Mouse (Mus musculus): ENCODE measurements around the gene Man1a. TPM values are rescaled to one million over a fixed set of nuclear protein-coding genes. Genes with fewer than 3 reads are reported as not detected.
A peak's percentile ranks its signal among the peaks of the same experiment; 100 is the strongest.

Gene Man1a
- polyA plus RNA-seq, 1 experiment from 2014 or later = 5.8 TPM

DNA sequence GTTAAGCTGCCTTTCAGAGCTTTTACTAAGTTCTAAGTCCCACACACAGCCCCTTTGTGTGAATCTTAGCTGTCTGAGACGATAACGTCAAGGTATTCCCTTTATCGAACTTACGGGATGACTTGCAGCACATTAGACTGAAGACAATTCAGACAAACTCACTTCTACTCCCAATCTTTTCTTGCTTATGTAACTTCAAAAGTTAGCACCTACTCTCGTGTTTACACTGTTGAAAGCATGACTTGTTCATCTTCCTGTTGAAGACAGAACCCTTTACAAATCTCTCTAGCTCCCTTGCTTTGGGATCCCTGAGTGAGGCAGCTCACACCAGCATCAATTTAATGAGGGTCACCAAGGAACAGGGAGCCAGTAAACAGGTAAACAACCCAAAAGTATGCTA lies 5.9 kb downstream of the Man1a start:
- WGBS = 85% methylated on average over 5 of the region's 5 CpGs
- no peaks in the 10 kb centered on the region for H3K9me3 ChIP-seq (ENCODE audit: control insufficient read depth, low read length)
- peak overlapping the region; percentile 99 for H3K4me2 ChIP-seq (ENCODE audit: low read length)

DNA sequence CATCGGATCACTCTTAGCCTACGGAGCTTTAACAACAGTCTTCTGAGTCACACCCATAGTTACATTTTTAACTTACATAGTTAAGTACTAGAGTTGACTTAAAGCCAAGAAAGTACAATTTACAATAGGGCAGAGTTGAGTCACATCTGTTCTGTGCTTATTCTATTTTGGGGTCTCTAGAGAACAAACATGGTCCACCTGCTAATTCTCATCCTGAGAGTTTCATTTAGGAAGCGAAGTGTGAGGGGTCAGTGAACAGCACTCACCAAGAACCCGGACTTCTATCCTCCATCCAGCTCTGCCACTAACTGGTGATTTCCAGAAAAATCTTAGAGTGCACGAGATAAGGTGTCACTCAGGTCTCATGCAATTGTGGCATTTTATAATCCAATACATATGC lies 7.0 kb downstream of the Man1a start:
- no peaks in the 10 kb centered on the region for H3K9me3 ChIP-seq (ENCODE audit: control insufficient read depth, low read length)
- H3K4me2 ChIP-seq (ENCODE audit: low read length) = no peak overlapping the region
- H3K27ac ChIP-seq (replicated peaks; ENCODE audit: low read depth, low read length) = no peak overlapping the region
- H3K27me3 ChIP-seq (ENCODE audit: control insufficient read depth, insufficient read depth, low read length) = 0 out of 2 replicates have a peak, but pooled peaks cover 5% of the 10 kb centered on the region
- ATAC-seq (ENCODE audit: low FRiP score, low TSS enrichment) (no peak), DNase-seq (no peak)
- 0 out of 2 replicates have a peak, but pooled peaks cover 3% of the 10 kb centered on the region for H3K4me1 ChIP-seq (ENCODE audit: control insufficient read depth, insufficient read depth, low read length)
- no peak overlapping the region for H3K4me3 ChIP-seq (replicated peaks; ENCODE audit: low read depth, low read length)
- H3K36me3 ChIP-seq (ENCODE audit: control insufficient read depth, insufficient read depth, low read length) = no peaks in the 10 kb centered on the region
- H3K9ac ChIP-seq (replicated peaks; ENCODE audit: low read length) = no peak overlapping the region
- WGBS = 96% methylated on average over 5 of the region's 5 CpGs

More for the DNA sequence above, 5.9 kb downstream of the Man1a start:
- Histone ChIP-seq H3K36me3 (ENCODE audit: control insufficient read depth, insufficient read depth, low read length) (no peaks in the 10 kb centered on the region), H3K4me1 (ENCODE audit: control insufficient read depth, insufficient read depth, low read length) (0 out of 2 replicates have a peak, but pooled peaks cover 3% of the 10 kb centered on the region), H3K4me3 (replicated peaks; ENCODE audit: low read depth, low read length) (no peak overlapping the region), H3K9ac (replicated peaks; ENCODE audit: low read length) (no peak overlapping the region), H3K27ac (replicated peaks; ENCODE audit: low read depth, low read length) (no peak overlapping the region), H3K27me3 (ENCODE audit: control insufficient read depth, insufficient read depth, low read length) (0 out of 2 replicates have a peak, but pooled peaks cover 5% of the 10 kb centered on the region)
- ATAC-seq (ENCODE audit: low FRiP score, low TSS enrichment) (no peak), DNase-seq (no peak)

DNA sequence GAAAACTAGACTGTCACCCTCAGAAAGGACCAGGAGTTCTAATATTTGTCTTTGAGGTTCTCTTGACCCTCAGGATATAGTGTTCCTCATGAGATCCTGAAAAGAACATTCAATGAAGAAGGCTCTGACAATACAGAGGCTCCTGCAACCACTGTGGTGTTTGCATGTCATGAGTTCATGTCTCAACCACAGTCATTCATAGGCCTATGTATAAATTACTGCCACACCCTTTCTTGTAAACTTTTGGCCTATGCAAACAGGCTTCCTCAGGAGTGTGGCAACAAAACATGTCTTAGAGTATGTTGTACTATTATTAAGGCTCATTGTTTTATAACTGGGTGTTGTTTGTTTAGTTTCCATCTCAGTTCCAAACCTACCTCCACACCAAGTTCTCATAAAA lies 9.7 kb downstream of the Man1a start:
- Histone ChIP-seq H3K36me3 (ENCODE audit: control insufficient read depth, insufficient read depth, low read length) (no peaks in the 10 kb centered on the region), H3K4me1 (ENCODE audit: control insufficient read depth, insufficient read depth, low read length) (no peaks in the 10 kb centered on the region), H3K9ac (replicated peaks; ENCODE audit: low read length) (no peak overlapping the region), H3K4me2 (ENCODE audit: low read length) (no peak overlapping the region), H3K27ac (replicated peaks; ENCODE audit: low read depth, low read length) (no peak overlapping the region), H3K4me3 (replicated peaks; ENCODE audit: low read depth, low read length) (no peak overlapping the region), H3K27me3 (ENCODE audit: control insufficient read depth, insufficient read depth, low read length) (no peaks in the 10 kb centered on the region), H3K9me3 (ENCODE audit: control insufficient read depth, low read length) (no peaks in the 10 kb centered on the region)
- DNase-seq = no peak
- ATAC-seq (ENCODE audit: low FRiP score, low TSS enrichment) = no peak

DNA sequence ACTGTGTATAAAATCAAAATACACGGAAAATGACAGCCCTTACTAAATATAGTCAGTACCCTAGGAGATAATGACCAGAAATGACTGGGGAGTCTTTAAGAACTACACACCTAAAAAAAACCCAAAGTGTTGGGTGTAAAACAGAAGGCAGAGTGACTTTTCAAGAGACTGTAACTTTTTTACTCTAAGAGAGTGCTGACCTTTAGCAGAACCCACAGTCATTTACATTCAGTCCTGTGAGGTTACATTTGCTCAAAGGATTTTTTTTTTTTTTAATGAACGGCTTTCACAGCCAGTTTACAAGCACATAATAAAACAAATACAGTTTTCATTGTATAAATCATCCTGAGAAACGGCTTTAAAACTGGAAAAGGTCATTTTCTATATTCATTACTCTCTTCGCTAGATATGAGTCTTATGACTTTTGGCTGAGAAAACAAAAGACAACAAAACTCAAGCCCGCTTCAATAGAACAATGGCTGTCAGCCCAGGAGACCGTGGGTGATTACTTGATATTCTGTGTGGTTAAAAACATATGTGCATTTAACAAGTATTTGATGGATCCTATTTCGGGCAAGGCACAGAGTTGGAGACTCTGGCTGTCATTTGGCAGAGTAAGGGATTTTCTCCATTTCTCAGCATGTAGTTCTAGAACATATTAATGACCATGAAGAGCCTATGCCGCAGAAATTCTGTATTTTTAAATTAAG lies 12.7 kb downstream of the Man1a start:
- H3K4me3 ChIP-seq (replicated peaks; ENCODE audit: low read depth, low read length) = no peak overlapping the region
- no peak overlapping the region for H3K4me2 ChIP-seq (ENCODE audit: low read length)
- DNase-seq (no peak), ATAC-seq (ENCODE audit: low FRiP score, low TSS enrichment) (no peak)
- no peak overlapping the region for H3K9ac ChIP-seq (replicated peaks; ENCODE audit: low read length)
- 67% methylated on average over 8 of the region's 8 CpGs for WGBS
- no peak overlapping the region for H3K27ac ChIP-seq (replicated peaks; ENCODE audit: low read depth, low read length)
- H3K4me1 ChIP-seq (ENCODE audit: control insufficient read depth, insufficient read depth, low read length) = no peaks in the 10 kb centered on the region
- no peaks in the 10 kb centered on the region for H3K9me3 ChIP-seq (ENCODE audit: control insufficient read depth, low read length)
- H3K36me3 ChIP-seq (ENCODE audit: control insufficient read depth, insufficient read depth, low read length) = no peaks in the 10 kb centered on the region
- H3K27me3 ChIP-seq (ENCODE audit: control insufficient read depth, insufficient read depth, low read length) = no peaks in the 10 kb centered on the region

DNA sequence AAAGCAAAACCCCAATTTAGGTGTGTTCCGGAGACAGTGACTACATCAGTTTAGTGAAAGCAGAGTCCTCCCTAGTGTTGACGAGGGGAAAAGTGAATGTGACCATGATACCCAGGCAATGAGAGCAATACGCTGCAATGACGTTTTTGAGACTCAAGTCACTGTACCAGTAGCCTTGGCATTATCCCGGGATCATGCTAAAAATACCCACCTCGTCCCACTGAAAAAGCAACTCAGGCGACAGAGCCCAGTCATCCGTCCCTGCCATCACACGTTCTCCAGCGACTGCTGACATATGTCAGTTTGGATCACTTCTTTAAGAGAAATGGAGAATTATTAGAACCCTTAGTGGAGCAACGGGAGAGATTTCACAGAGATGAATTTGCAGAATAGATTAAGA lies 13.6 kb downstream of the Man1a start:
- Histone ChIP-seq H3K4me1 (ENCODE audit: control insufficient read depth, insufficient read depth, low read length) (no peaks in the 10 kb centered on the region), H3K9ac (replicated peaks; ENCODE audit: low read length) (no peak overlapping the region), H3K36me3 (ENCODE audit: control insufficient read depth, insufficient read depth, low read length) (no peaks in the 10 kb centered on the region), H3K4me2 (ENCODE audit: low read length) (no peak overlapping the region), H3K4me3 (replicated peaks; ENCODE audit: low read depth, low read length) (no peak overlapping the region), H3K27me3 (ENCODE audit: control insufficient read depth, insufficient read depth, low read length) (no peaks in the 10 kb centered on the region), H3K9me3 (ENCODE audit: control insufficient read depth, low read length) (no peaks in the 10 kb centered on the region), H3K27ac (replicated peaks; ENCODE audit: low read depth, low read length) (no peak overlapping the region)
- 87% methylated on average over 11 of the region's 11 CpGs for WGBS
- DNase-seq (no peak), ATAC-seq (ENCODE audit: low FRiP score, low TSS enrichment) (no peak)

DNA sequence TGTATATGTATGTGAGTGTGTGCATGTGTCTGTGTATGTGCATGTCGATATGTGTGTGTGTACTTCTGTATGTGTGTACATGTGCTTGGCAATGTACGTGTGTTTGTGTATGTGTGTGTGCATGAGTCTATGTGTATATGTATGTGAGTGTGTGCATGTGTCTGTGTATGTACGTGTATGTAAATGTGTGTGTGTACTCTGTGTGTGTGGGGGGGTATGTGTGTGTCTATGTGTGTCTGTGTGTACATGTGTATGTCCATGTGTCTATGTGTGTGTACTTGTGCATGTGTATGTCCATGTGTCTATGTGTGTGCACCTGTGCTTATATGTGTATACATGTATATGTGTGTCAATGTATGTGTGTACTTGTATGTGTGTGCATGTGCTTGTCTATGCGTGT lies 15.2 kb downstream of the Man1a start:
- DNase-seq (no peak), ATAC-seq (ENCODE audit: low FRiP score, low TSS enrichment) (0 out of 2 replicates have a peak, but pooled peaks have one; percentile 47)
- Histone ChIP-seq H3K27me3 (ENCODE audit: control insufficient read depth, insufficient read depth, low read length) (no peaks in the 10 kb centered on the region), H3K9ac (replicated peaks; ENCODE audit: low read length) (no peak overlapping the region), H3K4me2 (ENCODE audit: low read length) (no peak overlapping the region), H3K9me3 (ENCODE audit: control insufficient read depth, low read length) (no peaks in the 10 kb centered on the region), H3K4me1 (ENCODE audit: control insufficient read depth, insufficient read depth, low read length) (no peaks in the 10 kb centered on the region), H3K27ac (replicated peaks; ENCODE audit: low read depth, low read length) (no peak overlapping the region), H3K36me3 (ENCODE audit: control insufficient read depth, insufficient read depth, low read length) (no peaks in the 10 kb centered on the region), H3K4me3 (replicated peaks; ENCODE audit: low read depth, low read length) (no peak overlapping the region)
- WGBS = 96% methylated on average over 4 of the region's 4 CpGs

DNA sequence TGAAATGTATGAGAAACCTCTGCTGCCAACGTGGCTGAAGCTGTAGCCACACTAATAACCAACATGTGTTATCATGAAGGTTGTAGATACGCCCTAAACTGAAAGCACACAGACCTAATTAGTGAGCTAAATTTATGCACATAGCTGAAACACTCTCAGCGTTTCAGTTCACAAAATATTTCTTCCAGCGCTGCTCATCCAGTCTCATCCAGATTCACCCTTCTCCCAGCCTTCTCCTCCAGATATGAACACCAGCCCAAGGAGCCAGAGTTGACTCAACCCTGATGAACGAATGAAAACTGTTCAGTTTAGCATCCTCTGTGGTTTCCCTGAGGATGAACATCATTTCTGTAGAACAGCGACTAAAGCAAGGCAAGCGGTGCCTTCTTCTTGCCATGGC lies 15.8 kb downstream of the Man1a start:
- Histone ChIP-seq H3K4me3 (replicated peaks; ENCODE audit: low read depth, low read length) (no peak overlapping the region), H3K9ac (replicated peaks; ENCODE audit: low read length) (no peak overlapping the region), H3K4me2 (ENCODE audit: low read length) (no peak overlapping the region), H3K9me3 (ENCODE audit: control insufficient read depth, low read length) (no peaks in the 10 kb centered on the region), H3K36me3 (ENCODE audit: control insufficient read depth, insufficient read depth, low read length) (no peaks in the 10 kb centered on the region), H3K4me1 (ENCODE audit: control insufficient read depth, insufficient read depth, low read length) (no peaks in the 10 kb centered on the region), H3K27ac (replicated peaks; ENCODE audit: low read depth, low read length) (no peak overlapping the region), H3K27me3 (ENCODE audit: control insufficient read depth, insufficient read depth, low read length) (no peaks in the 10 kb centered on the region)
- DNase-seq = no peak
- WGBS = 78% methylated on average over 7 of the region's 7 CpGs
- no peak for ATAC-seq (ENCODE audit: low FRiP score, low TSS enrichment)

DNA sequence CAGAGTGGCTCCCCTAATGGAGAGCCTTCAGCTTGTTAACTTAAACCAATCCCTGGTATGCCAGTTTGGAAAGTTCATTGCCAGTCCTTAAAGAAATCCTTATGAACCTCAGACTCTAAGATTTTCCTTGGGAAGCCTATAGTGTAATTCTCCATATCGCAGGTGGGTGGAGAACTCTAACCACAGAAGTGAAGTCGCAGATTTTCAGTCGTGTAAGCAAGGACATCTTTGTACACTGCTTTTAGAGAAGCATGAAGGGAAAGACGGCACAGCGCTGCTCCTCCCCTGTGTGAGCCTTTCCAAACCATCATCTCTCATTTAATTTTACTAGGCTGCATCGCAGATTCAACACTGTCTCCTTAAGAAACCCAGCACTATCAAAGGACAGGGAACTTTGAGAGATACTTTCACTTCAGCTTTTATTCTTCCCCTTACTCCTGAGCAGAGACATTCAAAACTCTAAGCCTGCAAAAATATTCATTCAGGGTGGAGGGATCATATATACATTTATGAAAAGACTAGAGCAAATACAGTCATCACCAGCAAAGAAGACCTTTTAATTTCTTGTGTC lies 16.6 kb downstream of the Man1a start:
- ATAC-seq (ENCODE audit: low FRiP score, low TSS enrichment) (no peak), DNase-seq (peak; percentile 64)
- no peak overlapping the region for H3K4me2 ChIP-seq (ENCODE audit: low read length)
- no peaks in the 10 kb centered on the region for H3K4me1 ChIP-seq (ENCODE audit: control insufficient read depth, insufficient read depth, low read length)
- no peak overlapping the region for H3K27ac ChIP-seq (replicated peaks; ENCODE audit: low read depth, low read length)
- WGBS = 52% methylated on average over 6 of the region's 6 CpGs
- no peak overlapping the region for H3K9ac ChIP-seq (replicated peaks; ENCODE audit: low read length)
- no peaks in the 10 kb centered on the region for H3K9me3 ChIP-seq (ENCODE audit: control insufficient read depth, low read length)
- H3K4me3 ChIP-seq (replicated peaks; ENCODE audit: low read depth, low read length) = no peak overlapping the region
- H3K36me3 ChIP-seq (ENCODE audit: control insufficient read depth, insufficient read depth, low read length) = no peaks in the 10 kb centered on the region
- H3K27me3 ChIP-seq (ENCODE audit: control insufficient read depth, insufficient read depth, low read length) = no peaks in the 10 kb centered on the region

DNA sequence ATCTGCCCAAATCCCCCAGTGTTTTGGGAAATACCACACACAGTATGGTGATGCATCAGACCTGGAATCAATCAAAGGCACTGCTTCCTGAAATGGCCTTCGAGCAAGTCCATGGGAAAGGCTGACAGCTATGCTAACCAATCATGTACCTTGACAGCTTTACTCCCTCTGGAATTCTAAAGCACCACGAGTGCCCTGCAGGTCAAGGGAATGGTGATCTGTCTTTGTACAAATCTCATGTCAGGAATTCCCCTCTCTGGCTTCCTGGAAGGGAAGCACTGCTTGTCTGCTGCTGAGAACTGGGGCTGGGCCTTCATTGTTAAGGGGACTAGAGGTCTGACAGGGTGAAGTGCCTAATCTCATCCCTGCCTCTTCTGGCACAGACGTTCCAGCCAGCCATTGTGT lies 17.3 kb downstream of the Man1a start:
- WGBS = 6% methylated on average over 3 of the region's 3 CpGs
- no peak for DNase-seq

More for the DNA sequence above, 17.3 kb downstream of the Man1a start:
- no peak for ATAC-seq (ENCODE audit: low FRiP score, low TSS enrichment)
- Histone ChIP-seq H3K9ac (replicated peaks; ENCODE audit: low read length) (no peak overlapping the region), H3K4me3 (replicated peaks; ENCODE audit: low read depth, low read length) (no peak overlapping the region), H3K4me1 (ENCODE audit: control insufficient read depth, insufficient read depth, low read length) (no peaks in the 10 kb centered on the region), H3K27me3 (ENCODE audit: control insufficient read depth, insufficient read depth, low read length) (no peaks in the 10 kb centered on the region), H3K4me2 (ENCODE audit: low read length) (no peak overlapping the region), H3K36me3 (ENCODE audit: control insufficient read depth, insufficient read depth, low read length) (no peaks in the 10 kb centered on the region), H3K27ac (replicated peaks; ENCODE audit: low read depth, low read length) (no peak overlapping the region), H3K9me3 (ENCODE audit: control insufficient read depth, low read length) (no peaks in the 10 kb centered on the region)

Data from midbrain, embryonic 14.5 days (tissue).